Mouse (Mus musculus) myocyte (in vitro differentiated cells): ENCODE measurements around the gene Gm1113.
A peak's percentile ranks its signal among the peaks of the same experiment; 100 is the strongest.

Source experiments
- CEBPB ChIP-seq: IDR thresholded peaks from 2 replicates; pipeline ENCODE4 v1.6.1; 2011; ENCODE audit warnings: mild to moderate bottlenecking, moderate library complexity; ENCODE audit not compliant: poor library complexity, insufficient read depth, severe bottlenecking
- E2F4 ChIP-seq: IDR thresholded peaks from one replicate; pipeline ENCODE4 v1.6.1; 2011; ENCODE audit warnings: mild to moderate bottlenecking, control low read depth, moderate library complexity; ENCODE audit not compliant: insufficient read depth
- MAX ChIP-seq: IDR thresholded peaks from one replicate; pipeline ENCODE4 v1.6.1; 2011; ENCODE audit warnings: low read depth, mild to moderate bottlenecking, control low read depth
- MYOD1 ChIP-seq, 3 experiments: IDR thresholded peaks; one replicate each; pipeline ENCODE4 v1.6.1; 2011; ENCODE audit warnings: control low read depth in 2 of 3, low read depth in 2 of 3, mild to moderate bottlenecking in 2 of 3, moderate library complexity in 1 of 3; ENCODE audit not compliant: insufficient read length in 2 of 3, control insufficient read depth in 1 of 3
- MYOG ChIP-seq, 3 experiments: IDR thresholded peaks; one replicate each; pipeline ENCODE4 v1.6.1; 2011; ENCODE audit warnings: control low read depth in 2 of 3, low read depth in 2 of 3, mild to moderate bottlenecking in 2 of 3; ENCODE audit not compliant: insufficient read length in 2 of 3, control insufficient read depth in 1 of 3, insufficient read depth in 1 of 3
- POLR2A ChIP-seq: IDR thresholded peaks from one replicate; pipeline ENCODE4 v1.6.1; 2011; ENCODE audit warnings: low read depth, mild to moderate bottlenecking, control low read depth, moderate library complexity; ENCODE audit not compliant: insufficient read length
- POLR2AphosphoS2 ChIP-seq: IDR thresholded peaks from one replicate; pipeline ENCODE4 v1.6.1; 2011; ENCODE audit warnings: low read depth, control low read depth; ENCODE audit not compliant: insufficient read length
- REST ChIP-seq: IDR thresholded peaks from one replicate; pipeline ENCODE4 v1.6.1; 2011; ENCODE audit warnings: mild to moderate bottlenecking, control low read depth, moderate library complexity; ENCODE audit not compliant: insufficient read depth, insufficient read length
- SRF ChIP-seq: IDR thresholded peaks from one replicate; pipeline ENCODE4 v1.6.1; 2011; ENCODE audit warnings: low read depth; ENCODE audit not compliant: control insufficient read depth, insufficient read length
- TCF12 ChIP-seq: IDR thresholded peaks from one replicate; pipeline ENCODE4 v1.6.1; 2011; ENCODE audit warnings: mild to moderate bottlenecking, control low read depth; ENCODE audit not compliant: poor library complexity, insufficient read depth, severe bottlenecking
- TCF3 ChIP-seq: IDR thresholded peaks from one replicate; pipeline ENCODE4 v1.6.1; 2011; ENCODE audit warnings: low read depth, control low read depth; ENCODE audit not compliant: insufficient read length
- USF1 ChIP-seq: IDR thresholded peaks from one replicate; pipeline ENCODE4 v1.6.1; 2011; ENCODE audit warnings: low read depth, mild to moderate bottlenecking, control low read depth, moderate library complexity

- TF ChIP-seq USF1 (no peak), POLR2A (no peak), POLR2AphosphoS2 (peak; percentile 68), MYOG (IDR thresholded peaks at IDR 0.05; ENCODE audit: control insufficient read depth in 1 of 3, insufficient read depth in 1 of 3, insufficient read length in 2 of 3, low read depth in 2 of 3) (no peak), E2F4 (no peak), CEBPB (no peak), MAX (no peak), TCF3 (no peak), TCF12 (no peak), MYOD1 (IDR thresholded peaks at IDR 0.05; ENCODE audit: control insufficient read depth in 1 of 3, insufficient read length in 2 of 3, low read depth in 2 of 3) (no peak), REST (no peak), SRF (no peak)
These were observed 15.6 kb downstream of the Gm1113 start for GRCm38 (mm10) chr9:35502361-35503000.
